Mouse (Mus musculus): ENCODE measurements around the gene Panx2.

Gene Panx2

DNA sequence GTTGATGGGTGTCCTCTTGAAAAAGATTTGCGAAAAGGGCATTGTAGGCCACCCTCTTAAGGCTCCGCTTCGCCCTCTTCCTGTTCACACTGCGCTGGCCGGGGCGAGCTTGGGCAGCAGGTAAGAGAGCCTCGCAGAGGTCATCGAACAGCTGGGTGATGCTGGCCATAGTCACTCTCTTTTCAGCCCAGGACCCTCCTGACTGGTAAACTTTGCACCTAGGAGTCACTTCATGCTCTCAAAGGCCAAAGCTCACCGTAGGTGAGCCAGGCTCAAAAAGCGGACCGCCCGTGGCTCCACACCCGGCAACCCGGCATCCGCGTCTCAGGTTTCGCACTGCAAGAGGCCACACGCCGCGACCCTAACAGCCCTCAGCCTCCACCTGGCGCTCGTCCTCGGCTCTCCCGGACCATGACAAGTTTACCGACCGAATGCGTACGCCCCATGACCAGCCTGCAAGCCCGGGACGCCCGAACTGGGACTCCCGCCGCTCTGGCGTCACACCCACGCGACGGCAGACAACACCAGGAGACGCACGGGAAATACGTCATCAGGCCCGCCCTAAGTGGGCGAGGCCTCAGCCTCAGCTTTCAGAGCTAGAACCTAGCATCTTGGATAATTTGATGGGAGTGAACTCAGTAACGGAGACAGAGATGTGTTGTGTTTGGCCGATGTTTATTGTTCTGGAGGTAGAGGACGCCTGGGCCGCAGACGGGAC is 63.3 kb downstream of the Panx2 start, which contains the start of gene Tubgcp6:
TSS of gene Tubgcp6 (minus strand) at position 464 of the 718 bp plus-strand sequence.
- DNase-seq (ENCODE audit: low read depth, low spot score), result peak; percentile 96

All from R1 (cell line).